Mouse (Mus musculus): ENCODE measurements around the gene Senp1.

Senp1 gene

DNA sequence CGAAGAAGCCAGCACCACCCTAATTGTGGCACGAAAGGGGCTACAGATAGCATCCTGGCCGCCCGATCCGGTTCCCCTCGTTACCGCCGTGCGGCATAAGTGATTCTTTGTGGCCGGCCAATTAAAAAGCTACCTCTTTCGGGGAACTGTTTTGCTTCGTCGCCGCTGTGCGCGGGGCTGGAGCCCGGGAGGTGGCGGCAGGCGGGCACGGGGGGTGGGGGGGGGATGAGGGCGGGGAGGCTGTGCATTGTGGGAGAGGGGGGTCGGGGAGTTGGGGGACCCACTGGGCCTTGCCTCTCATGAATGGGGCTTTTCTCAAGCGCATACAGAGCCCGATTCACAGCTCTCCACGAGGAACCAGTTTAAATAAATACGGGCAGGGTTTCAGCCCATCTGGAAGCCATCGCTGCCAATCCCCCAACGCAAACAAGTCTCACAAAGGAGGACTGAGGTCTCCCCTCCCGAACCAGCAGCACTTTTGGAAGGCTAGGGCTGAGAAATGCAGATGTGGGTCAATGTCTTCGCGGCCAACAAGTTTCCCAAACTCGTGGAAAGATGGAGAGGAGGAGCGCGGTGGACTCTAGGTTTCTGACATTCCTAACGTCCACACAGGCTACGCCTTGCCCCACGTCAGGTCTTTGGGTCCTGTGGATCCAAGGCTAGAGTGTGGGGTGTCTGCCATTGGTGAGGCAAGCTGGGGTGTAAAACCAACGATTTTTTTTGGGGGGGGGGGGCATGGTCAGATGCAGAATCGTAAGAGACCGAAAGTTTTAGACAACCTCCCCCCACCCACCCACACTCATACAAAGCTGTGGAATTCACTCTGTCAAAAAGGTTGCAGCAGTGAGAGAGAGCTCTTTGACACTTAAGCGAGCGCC is 91.2 kb downstream of the Senp1 start:
- DNase-seq (ENCODE audit: low spot score in 2 of 2): no peak

GRCm38 (mm10) chr15:98001321-98002112 is 92.0 kb downstream of the Senp1 start:
- DNase-seq (ENCODE audit: low spot score in 2 of 2): no peak

- DNase-seq (ENCODE audit: low spot score in 2 of 2): no peak
These were observed 93.6 kb downstream of the Senp1 start for GRCm38 (mm10) chr15:97999991-98000390.

DNA sequence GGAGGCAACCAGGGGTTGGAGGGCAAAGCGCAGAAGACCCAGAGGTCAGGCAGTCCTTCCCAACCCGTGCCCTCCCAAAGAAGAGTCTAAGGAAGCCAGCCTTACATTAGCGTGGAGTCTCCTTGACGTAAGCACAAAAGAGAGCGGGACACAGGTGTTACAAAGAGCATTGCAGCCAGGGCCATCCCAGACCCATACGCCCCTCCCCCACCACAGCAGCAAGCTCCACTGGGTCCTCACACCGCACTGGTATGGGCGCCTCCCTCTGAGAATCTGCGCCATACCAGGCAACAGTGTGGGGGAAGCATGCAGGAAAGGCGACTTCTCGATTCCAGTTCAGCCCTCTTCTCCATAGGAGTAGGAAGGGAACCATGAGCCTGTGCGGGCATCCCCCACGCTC is 94.0 kb downstream of the Senp1 start:
- no peak for DNase-seq (ENCODE audit: low spot score in 2 of 2)

DNA sequence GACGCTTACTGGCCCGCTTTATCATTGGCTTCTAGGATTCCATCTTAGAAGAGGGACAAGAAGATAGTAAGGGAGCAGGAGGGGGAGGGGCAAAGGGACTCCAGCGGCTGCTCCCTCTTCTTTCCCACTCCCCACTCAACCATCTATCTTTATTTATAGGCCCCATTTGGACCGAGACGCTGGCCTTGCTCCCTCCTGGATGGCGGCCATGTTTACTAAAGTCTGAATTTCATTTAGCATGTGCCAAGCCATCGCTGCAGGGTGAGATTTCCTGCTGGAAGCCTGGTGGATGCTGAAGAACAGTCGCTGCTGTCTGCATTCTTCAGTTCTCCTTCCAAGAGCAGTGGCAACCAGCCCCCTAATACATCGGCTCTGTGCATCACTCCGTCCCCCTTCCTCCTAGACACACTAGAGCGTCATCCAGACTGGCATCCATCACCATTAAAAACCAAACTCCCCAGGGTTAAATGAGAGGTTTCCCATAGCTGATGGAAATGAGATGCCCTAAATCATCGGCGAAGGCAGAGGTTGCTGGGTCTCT is 96.8 kb downstream of the Senp1 start:
- DNase-seq (ENCODE audit: low spot score in 2 of 2): peak in 1 of 2 experiments; percentile 35

GRCm38 (mm10) chr15:97992712-97993286 is 100.7 kb downstream of the Senp1 start:
- DNase-seq (ENCODE audit: low spot score in 2 of 2): peak; percentile 70 to 82

- DNase-seq (ENCODE audit: low spot score in 2 of 2): no peak
These were observed 101.4 kb downstream of the Senp1 start for GRCm38 (mm10) chr15:97992027-97992711.

GRCm38 (mm10) chr15:97991285-97991895 is 102.2 kb downstream of the Senp1 start:
- no peak for DNase-seq (ENCODE audit: low spot score in 2 of 2)

GRCm38 (mm10) chr15:97990721-97991120 is 102.8 kb downstream of the Senp1 start:
- DNase-seq (ENCODE audit: low spot score in 2 of 2): no peak

- DNase-seq (ENCODE audit: low spot score in 2 of 2): no peak
These were observed 103.4 kb downstream of the Senp1 start for GRCm38 (mm10) chr15:97990124-97990523.

DNA sequence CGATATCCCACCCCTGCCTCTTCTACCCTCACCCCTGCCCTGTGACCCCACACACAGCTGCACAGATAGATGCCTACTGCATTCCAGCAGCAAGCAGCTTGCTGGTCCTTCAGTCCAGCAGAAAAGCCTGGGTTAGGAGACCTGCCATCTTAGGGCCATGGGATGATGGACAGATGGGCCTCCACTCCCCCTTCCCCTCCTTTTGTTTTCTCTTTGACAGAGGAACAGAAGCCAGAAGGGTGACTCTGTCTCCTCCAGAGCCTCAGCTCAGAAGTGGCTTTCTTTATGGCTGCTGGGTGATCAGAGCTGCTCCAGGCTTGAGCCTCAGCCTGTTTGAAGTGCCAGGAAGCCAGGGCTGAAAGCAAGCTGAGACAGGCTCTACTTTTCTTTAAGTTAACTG is 104.0 kb downstream of the Senp1 start:
- no peak for DNase-seq (ENCODE audit: low spot score in 2 of 2)
